Mouse (Mus musculus) lung, postnatal 4 days (tissue): ENCODE results near the gene Zfp622.

Experiments used
- DNase-seq, 2 experiments: peaks; one replicate each; pipeline ENCODE4 v3.0.0; 2021

The Zfp622 gene

DNA sequence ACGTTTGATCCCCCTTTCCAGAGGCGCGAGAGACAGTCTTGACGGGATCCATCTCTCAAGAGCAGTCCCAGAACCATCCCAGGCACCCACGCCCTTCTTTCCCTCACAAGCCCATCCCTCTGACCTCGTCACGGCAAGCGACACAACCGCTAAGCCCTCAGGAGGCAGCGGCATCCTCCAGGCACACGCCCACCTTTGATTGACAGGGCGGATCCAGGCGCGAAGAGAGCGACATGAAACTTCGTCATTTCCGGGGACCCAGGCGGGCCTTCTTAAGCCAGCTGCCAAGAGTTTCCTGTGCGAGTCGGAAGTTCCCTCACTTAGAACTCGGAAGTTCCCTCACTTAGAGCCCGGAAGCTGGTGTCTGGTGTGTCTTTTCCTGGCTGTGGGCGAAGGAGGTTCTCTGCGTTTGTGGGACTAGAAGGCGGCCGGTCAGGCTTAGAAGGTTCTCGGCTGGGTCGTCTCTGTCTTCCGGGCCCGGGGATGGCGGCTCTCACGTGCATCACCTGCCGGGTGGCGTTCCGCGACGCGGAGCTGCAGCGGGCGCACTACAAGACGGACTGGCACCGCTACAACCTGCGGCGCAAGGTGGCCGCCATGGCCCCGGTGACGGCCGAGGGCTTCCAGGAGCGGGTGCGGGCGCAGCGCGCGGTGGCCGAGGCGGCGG is at the start of gene Zfp622:
Zfp622 (plus strand) TSS at position 300 of the 667 bp plus-strand sequence.
- DNase-seq = peak; percentile 96 to 98

DNA sequence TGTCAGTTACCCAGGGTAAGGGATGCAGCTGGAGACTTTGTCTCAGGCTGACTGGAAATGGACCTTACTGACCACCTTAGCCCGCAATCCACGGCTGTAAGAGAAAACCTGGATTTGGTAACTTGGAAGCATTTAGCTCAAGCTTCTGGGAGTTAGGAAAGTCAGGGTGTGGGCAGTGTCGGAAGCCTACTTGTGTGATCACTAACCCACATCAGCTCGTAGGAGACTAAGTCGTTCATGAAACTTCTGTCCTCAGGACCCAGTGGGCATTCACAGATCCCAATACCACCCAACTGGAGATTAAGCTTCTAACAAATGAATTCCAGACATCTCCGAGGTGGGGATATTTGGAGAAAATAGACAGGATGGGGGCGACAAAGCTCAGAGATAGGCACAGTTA is 49.8 kb upstream of the Zfp622 start:
- DNase-seq = no peak

DNA sequence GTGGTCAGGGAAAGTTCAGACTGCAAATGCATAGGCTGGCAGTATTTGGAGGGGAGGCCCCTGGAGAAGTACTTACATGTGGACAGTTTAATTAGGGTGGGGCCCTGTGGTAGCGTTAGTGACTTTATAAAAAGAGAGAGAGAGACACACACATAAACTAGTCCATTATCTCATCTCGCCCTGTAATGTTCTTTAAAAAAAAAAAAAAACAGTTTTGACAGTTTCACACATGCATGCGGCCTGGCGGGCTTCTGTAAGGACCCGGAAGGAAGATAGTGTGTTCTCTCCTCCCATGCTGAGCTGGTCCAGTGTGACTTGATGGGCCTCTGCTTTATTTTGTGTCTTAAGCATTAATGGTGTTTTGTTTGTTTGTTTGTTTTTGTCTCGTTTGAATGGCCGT is 45.7 kb upstream of the Zfp622 start:
- no peak for DNase-seq

GRCm38 (mm10) chr15:25940397-25941377 is 43.5 kb upstream of the Zfp622 start:
- peak; percentile 61 for DNase-seq

DNA sequence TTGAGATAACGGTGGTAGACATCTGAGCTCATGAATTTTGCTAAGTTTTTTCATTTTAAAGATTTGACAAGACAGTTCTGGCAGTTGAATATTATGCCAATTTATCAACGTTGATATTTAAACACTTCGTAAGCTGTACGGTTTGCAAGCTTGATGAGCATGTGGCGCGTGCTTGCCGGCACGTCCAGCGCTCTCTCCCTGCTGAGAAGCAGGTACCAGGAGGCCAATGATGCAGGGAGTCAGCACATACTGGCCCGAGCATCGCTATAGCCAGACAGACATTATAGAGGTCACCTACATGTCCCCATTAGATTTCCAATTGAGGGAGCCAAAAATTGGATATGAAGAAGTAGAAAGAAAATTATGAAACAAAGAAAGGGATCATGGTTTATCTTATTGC is 42.7 kb upstream of the Zfp622 start:
- no peak for DNase-seq

DNA sequence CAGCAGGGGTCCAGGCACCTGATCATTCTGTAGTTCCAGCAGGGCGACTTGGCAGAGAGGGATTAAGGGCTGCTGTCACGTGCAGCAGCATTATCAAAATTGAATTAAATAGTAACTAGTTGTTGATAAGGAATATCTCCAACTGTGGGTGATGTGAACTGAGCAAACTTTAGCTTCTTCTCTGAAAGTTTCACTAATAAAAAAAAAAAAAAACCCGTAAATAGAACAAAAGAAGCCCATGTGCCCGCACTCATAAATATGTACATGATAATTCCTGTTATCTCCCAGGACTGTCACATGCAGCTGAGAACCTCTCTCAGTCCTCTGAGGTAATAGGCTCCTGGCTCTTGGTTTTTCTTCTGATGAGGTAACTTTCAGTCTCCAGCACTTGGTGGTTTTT is 41.8 kb upstream of the Zfp622 start:
- DNase-seq = no peak

- DNase-seq = no peak
Observed at GRCm38 (mm10) chr15:25943386-25944137, 40.6 kb upstream of the Zfp622 start.

DNA sequence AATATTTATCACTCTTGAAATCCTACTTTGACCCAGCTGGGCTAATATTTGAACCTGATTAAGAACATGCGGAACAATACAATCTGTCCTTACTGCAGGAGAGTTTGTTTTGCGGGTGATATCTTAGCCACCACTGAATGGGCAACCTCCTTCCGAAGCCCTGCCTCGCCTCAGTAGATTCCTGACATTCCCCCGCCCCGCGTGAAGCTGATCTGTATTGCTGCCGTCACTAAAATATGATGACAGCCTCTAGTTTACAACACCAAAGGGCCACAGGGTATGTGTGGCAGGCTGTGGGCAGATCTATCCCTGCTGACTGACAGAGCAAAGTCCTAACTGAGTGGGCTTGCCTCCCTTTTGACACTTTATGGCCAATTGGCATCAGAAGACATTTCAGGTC is 38.9 kb upstream of the Zfp622 start:
- peak in 1 of 2 experiments; percentile 50 for DNase-seq

GRCm38 (mm10) chr15:25946482-25946881 is 37.7 kb upstream of the Zfp622 start:
- DNase-seq = no peak

DNA sequence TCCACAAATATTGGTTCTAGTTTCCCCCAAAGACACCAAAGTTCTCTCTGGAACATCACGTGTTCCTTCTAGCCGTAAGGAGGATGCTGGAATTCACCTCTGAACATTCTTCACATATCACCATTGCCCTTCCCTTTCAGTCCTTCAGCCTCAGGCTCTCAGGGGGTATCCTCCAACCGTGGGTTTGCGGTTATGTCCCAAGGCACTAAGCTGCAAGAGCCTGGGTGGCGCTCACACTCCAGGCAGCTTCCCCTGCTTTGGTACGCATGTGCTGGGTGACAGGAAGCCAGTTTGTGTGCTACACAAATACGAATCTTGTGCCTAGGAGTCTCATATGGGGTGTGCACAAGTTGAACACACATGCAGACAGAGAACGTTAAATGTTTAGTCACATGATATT is 36.8 kb upstream of the Zfp622 start:
- DNase-seq = peak in 1 of 2 experiments; percentile 26

- peak in 1 of 2 experiments; percentile 32 for DNase-seq
Observed at GRCm38 (mm10) chr15:25948257-25949223, 35.6 kb upstream of the Zfp622 start.

- no peak for DNase-seq
Observed at GRCm38 (mm10) chr15:25949696-25950095, 34.5 kb upstream of the Zfp622 start.

DNA sequence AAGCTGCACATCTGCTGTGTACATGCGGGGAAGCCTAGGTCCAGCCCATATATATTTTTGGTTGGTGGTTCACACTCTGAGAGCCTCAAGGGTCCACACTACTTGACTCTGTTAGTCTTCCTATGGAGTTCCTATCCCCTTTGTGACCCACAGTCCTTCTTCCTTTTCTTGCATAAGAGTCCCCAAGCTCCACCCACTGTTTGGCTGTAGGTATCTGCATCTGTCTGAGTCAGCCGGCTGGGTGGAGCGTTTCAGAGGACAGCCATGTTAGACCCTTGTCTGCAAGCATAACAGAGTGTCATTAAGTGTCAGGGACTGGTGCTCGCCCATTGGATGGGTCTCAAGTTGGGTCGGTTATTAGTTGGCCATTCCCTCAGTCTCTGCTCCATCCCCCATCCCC is 33.6 kb upstream of the Zfp622 start:
- no peak for DNase-seq

DNA sequence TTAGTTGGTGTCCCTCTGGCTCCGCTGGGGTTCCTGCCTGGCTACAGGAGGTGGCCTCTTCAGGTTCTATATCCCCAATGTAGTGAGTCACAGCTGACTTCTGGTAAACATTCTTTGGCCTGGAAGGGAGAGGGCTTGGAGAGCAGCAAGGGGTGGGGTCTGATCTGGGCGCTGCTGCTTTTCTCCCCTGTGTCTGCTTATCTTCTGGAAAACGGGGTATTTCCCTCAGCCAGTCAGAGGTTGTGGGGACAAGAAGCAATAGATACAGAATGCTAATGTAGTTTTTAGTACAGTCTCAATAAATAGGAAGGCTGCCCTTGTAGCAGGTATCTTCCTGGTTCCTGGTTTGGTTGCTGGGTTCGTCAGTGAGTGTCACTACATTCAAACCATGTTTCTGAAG is 33.1 kb upstream of the Zfp622 start:
- no peak for DNase-seq

DNA sequence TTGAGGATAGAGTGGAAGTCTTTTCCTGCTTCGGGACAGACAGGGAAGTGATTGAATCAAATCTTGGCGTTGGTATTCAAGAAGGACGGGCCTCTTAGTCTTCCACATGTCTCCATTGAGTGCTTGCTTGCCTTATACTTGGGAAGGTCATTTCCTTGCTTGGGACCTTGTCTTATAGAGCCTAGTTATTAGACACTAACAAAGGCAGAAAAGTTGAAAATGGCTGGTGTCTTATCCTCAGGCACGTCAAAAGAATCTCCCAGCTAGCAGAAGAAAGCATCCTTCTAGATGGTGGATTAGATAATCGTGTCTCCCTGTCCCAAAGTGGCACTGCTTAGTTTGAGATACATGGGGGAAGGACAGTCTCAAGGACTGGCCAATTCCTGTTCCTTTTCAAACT is 28.2 kb upstream of the Zfp622 start:
- no peak for DNase-seq

DNA sequence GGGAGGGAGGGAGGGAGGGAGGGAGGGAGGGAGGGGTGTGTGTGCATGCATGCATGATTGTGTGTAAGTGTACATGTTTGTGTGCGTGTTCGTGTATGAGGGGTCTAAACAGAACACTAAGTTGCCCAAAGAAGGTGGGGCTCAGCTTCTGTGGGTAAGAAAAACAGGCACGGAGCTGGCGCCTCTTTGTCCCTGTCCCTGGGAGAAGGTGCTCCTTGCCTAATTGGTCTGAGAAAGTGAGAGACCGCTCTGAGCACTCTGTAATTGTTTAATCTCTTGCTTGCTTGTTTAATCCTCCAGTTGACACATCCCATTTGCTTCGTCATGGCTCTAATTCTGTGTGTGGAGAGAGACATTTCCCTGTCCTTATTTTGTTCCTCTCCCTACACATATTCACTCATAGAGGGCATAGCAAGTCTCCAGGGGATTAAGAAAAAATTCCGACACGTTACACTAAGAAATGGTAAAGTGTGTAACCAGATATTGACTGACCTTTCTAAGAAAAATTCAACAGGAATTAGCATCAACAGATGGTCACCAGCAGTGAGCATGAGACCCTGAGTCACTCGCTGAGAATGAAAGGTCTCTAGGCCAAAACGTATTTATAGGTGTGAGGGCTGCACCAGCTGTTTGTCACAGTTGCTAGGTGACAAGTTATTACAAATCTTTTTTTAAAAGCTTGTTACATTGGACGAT is 27.6 kb upstream of the Zfp622 start:
- DNase-seq = no peak

- no peak for DNase-seq
Observed at GRCm38 (mm10) chr15:25957651-25958050, 26.5 kb upstream of the Zfp622 start.

- peak in 1 of 2 experiments; percentile 26 for DNase-seq
Observed at GRCm38 (mm10) chr15:25959375-25959774, 24.8 kb upstream of the Zfp622 start.

DNA sequence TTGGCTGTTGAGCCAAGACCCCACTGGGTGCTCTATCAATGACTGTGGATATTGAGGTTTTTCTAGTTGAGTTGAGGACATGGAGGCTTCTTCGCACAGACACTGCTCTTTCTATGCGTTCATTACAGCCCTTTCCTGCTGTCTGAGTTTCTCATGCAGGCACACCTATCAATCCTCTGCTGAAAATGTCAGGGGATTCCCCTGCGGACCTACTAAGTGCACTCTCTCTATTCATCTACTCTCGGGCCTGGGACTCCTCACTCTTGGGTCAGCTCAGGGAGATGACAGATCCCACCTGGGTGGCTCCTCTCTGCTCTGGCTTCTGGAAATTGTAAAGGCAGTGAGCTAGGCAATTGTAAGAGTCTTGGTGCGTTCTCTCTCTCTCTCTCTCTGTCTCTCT is 23.9 kb upstream of the Zfp622 start:
- no peak for DNase-seq

DNA sequence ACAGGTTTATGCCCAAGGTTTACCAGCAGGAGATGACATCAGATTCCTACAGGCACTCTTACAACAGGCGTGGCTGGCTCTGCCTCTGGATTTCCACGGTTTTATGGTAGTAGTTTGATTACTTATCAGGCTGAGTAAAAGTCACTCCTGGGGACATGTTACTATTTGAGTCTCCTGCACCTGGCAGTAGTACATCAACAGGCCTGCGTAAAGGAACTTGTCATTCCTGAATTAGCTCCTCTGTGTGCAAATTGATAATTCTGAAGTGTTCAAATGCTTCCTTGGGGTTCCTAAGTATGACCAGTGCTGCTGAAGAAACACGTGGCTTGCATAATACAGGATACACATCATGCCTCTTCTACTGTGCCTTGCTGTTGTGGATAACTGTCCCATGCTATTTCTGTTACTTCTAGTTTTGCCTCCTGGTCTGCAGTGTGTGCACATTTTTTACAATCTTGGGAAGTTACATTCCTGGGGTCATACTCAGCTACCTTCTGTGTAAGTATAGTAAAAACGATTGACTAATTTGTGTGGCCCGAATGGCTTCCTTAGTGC is 17.9 kb upstream of the Zfp622 start:
- no peak for DNase-seq

- DNase-seq = no peak
Observed at GRCm38 (mm10) chr15:25971596-25971995, 12.6 kb upstream of the Zfp622 start.
